Mouse (Mus musculus) midbrain, embryonic 16.5 days (tissue): ENCODE measurements around the gene Ndst2. TPM values are rescaled to one million over a fixed set of nuclear protein-coding genes. Genes with fewer than 3 reads are reported as not detected.

Experiments
- ATAC-seq: fragments of 200-750 bp; cut with Nextera tagmentation; 2 replicates; pipeline ENCODE4 v1.8.0; 2017; ENCODE audit warnings: moderate TSS enrichment
- H3K27ac ChIP-seq: fragments of 300-500 bp; sonication (generic); 2 replicates; pipeline ENCODE4 v1.5.1; 2014; ENCODE audit warnings: mild to moderate bottlenecking, low read length, mixed read lengths
- H3K27me3 ChIP-seq: fragments of 300-500 bp; sonication (generic); 2 replicates; pipeline ENCODE4 v1.6.1; 2014; ENCODE audit warnings: low read depth, low read length, mixed read lengths; ENCODE audit not compliant: control insufficient read depth, insufficient read depth
- H3K36me3 ChIP-seq: fragments of 300-500 bp; sonication (generic); 2 replicates; pipeline ENCODE4 v1.6.1; 2014; ENCODE audit warnings: mild to moderate bottlenecking, low read length, moderate library complexity, mixed read lengths; ENCODE audit not compliant: control insufficient read depth, insufficient read depth
- H3K4me1 ChIP-seq: fragments of 300-500 bp; sonication (generic); 2 replicates; pipeline ENCODE4 v1.6.1; 2014; ENCODE audit warnings: mild to moderate bottlenecking, low read length, mixed read lengths; ENCODE audit not compliant: control insufficient read depth, insufficient read depth
- H3K4me2 ChIP-seq: fragments of 300-500 bp; sonication (generic); 2 replicates; pipeline ENCODE4 v1.6.1; 2014; ENCODE audit warnings: mild to moderate bottlenecking, low read length, mixed read lengths
- H3K4me3 ChIP-seq: fragments of 300-500 bp; sonication (generic); 2 replicates; pipeline ENCODE4 v1.5.1; 2014; ENCODE audit warnings: low read depth, mild to moderate bottlenecking, low read length, moderate library complexity, mixed read lengths
- H3K9ac ChIP-seq: fragments of 300-500 bp; sonication (generic); 2 replicates; pipeline ENCODE4 v1.6.1; 2014; ENCODE audit warnings: low read depth, low read length, mixed read lengths
- H3K9me3 ChIP-seq: fragments of 300-500 bp; sonication (generic); replicated peaks from 2 replicates; pipeline ENCODE4 v1.6.1; 2014; ENCODE audit warnings: mild to moderate bottlenecking, low read length, mixed read lengths; ENCODE audit not compliant: control insufficient read depth, poor library complexity, severe bottlenecking
- WGBS: fragments of 180-500 bp; shearing (Covaris S2); extraction: QIAGEN DNeasy Blood & Tissue Kit; methylation state at CpG from one replicate; pipeline ENCODE4 v1.1.7; 2014; 5-methylcytosine and 5-hydroxymethylcytosine counted together
- microRNA-seq: library from miRNA; unstranded; fragments of <30 nt; microRNA quantifications from one replicate; pipeline ENCODE4, GENCODE M21; 2017
- polyA plus RNA-seq: library from polyadenylated mRNA; unstranded; fragments of >200 nt; fragmentation: Nextera tagmentation; extraction: Ambion mirVana; gene quantifications from 2 replicates; pipeline ENCODE4 v1.2.1, GENCODE M21; 2015

Ndst2 gene
- polyA plus RNA-seq, 1 experiment from 2014 or later = 19.3 TPM

DNA sequence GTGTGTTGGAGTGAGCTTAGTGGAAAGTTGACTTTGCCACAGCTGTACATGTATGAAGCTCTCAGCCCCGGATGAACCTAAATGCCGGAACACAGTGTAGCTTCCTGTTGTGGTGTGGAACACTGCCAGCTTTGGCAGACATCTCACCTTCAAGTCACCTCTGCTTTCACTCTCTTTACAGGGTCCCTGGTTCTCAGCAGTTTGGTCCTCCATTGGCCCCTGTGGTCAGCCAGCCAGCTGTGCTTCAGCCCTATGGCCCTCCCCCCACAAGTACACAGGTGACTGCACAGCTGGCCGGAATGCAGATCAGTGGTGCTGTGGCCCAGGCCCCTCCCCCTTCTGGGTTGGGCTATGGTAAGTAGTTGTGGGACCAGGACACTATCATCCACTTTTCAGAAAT is 51.9 kb downstream of the Ndst2 start:
- Histone ChIP-seq H3K4me2 (no peak overlapping the region), H3K4me3 (no peak overlapping the region), H3K27ac (no peak overlapping the region), H3K9me3 (no peaks in the 10 kb centered on the region), H3K4me1 (no peaks in the 10 kb centered on the region), H3K27me3 (no peaks in the 10 kb centered on the region), H3K9ac (no peak overlapping the region), H3K36me3 (peaks cover 64% of the 10 kb centered on the region)
- ATAC-seq = no peak
- WGBS = 74% methylated on average over 3 of the region's 3 CpGs

DNA sequence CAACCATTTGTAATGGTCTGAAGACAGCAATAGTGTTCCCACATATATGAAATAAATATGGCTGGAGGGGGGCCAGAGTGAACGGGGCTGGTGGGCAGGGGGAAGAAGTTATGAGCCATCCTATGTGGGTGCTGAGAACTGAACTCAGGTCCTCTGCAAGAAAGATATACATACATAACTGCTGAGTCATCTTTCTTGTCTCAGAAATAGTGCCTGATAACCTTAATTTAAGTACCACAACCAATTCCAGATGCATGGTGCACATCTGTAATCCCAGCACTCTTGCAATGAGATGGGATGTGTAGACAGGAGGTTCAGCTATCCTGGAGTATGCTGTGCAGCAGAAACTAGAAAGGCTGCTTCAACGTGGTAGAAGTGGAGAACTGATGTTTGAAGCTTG is 52.6 kb downstream of the Ndst2 start:
- H3K27me3 ChIP-seq = no peaks in the 10 kb centered on the region
- no peak overlapping the region for H3K27ac ChIP-seq
- no peak overlapping the region for H3K9ac ChIP-seq
- no peaks in the 10 kb centered on the region for H3K9me3 ChIP-seq
- peaks cover 61% of the 10 kb centered on the region for H3K36me3 ChIP-seq
- no peaks in the 10 kb centered on the region for H3K4me1 ChIP-seq
- ATAC-seq = no peak
- no peak overlapping the region for H3K4me3 ChIP-seq
- H3K4me2 ChIP-seq = no peak overlapping the region
- WGBS = 91% methylated on average over 2 of the region's 2 CpGs

DNA sequence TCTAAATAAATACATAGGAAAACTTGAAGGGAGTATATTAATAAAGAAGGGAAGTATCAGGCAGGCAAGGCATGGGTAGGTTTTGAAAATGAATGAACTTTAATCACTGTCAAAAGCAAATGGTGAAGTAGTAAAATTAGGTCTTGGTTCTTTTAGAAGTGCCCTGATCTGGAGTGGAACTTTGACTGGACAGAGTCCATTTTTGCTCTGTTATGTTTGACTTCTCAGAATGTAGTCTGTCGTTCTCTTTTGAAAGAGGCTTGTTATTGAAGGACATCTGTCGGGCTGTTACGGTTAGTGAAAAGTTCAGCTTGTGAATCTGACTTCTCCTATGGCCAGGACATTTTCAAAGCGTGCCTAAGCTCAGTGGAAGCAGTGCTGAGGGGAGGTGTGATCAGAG is 56.5 kb downstream of the Ndst2 start:
- Histone ChIP-seq H3K9me3 (no peaks in the 10 kb centered on the region), H3K27me3 (no peaks in the 10 kb centered on the region), H3K4me3 (no peak overlapping the region), H3K4me2 (no peak overlapping the region), H3K4me1 (peaks cover 18% of the 10 kb centered on the region), H3K36me3 (peaks cover 50% of the 10 kb centered on the region), H3K9ac (no peak overlapping the region), H3K27ac (no peak overlapping the region)
- no peak for ATAC-seq
- WGBS = 95% methylated on average over 4 of the region's 4 CpGs

GRCm38 (mm10) chr14:20674064-20674833 is 60.1 kb downstream of the Ndst2 start, which contains the start of gene Sec24c:
Gene Sec24c (plus strand): TSS chr14:20674308.
- WGBS = 0% methylated on average over 39 of the region's 43 CpGs
- H3K4me3 ChIP-seq = peak within 1 kb of the TSS; percentile 79
- H3K27me3 ChIP-seq = no peaks in the 10 kb centered on the region
- peak within 1 kb of the TSS; percentile 62 for H3K9ac ChIP-seq
- peak within 1 kb of the TSS; percentile 91 for H3K4me2 ChIP-seq
- peak; percentile 96 for ATAC-seq
- peaks cover 18% of the 10 kb centered on the region for H3K4me1 ChIP-seq
- H3K9me3 ChIP-seq = no peaks in the 10 kb centered on the region
- H3K36me3 ChIP-seq = peaks cover 25% of the 10 kb centered on the region
- peak within 1 kb of the TSS; percentile 77 for H3K27ac ChIP-seq

- H3K9ac ChIP-seq = peak overlapping the region; percentile 62; the same call in 1 of the 2 replicates
- 11% methylated on average over 13 of the region's 13 CpGs for WGBS
- peak; percentile 85 for ATAC-seq
These were observed 60.7 kb downstream of the Ndst2 start for GRCm38 (mm10) chr14:20673735-20674063.

More at GRCm38 (mm10) chr14:20673735-20674063, 60.7 kb downstream of the Ndst2 start:
- peak overlapping the region; percentile 79 for H3K4me3 ChIP-seq
- H3K27me3 ChIP-seq = peaks cover 3% of the 10 kb centered on the region
- H3K36me3 ChIP-seq = peaks cover 21% of the 10 kb centered on the region
- peaks cover 18% of the 10 kb centered on the region for H3K4me1 ChIP-seq
- H3K9me3 ChIP-seq = no peaks in the 10 kb centered on the region
- H3K27ac ChIP-seq = peak overlapping the region; percentile 77
- H3K4me2 ChIP-seq = peak overlapping the region; percentile 86

Small RNA genes lying within 50 kb of the gene (microRNA-seq; reads per million reads assigned to microRNA genes)
- gene Mir6946 = 1.0 reads per million

Other genes starting within 250 kb of the Ndst2 start
- gene Mss51, start 237.7 kb downstream of the Ndst2 start, polyA plus RNA-seq = 0.26 and 0.45 TPM in 2 replicates
- 105 and 107 TPM in 2 replicates for gene Ppp3cb, start 188.0 kb downstream of the Ndst2 start, polyA plus RNA-seq
- 13.8 and 14.2 TPM in 2 replicates for gene Usp54, start 93.5 kb downstream of the Ndst2 start, polyA plus RNA-seq
- gene Myoz1, start 78.0 kb downstream of the Ndst2 start, polyA plus RNA-seq = 0.19 TPM in 1 of 2 replicates, not detected in the other
- 0.16 and 0.24 TPM in 2 replicates for gene Synpo2l, start 66.2 kb downstream of the Ndst2 start, polyA plus RNA-seq
- gene Sec24c, start 60.3 kb downstream of the Ndst2 start, polyA plus RNA-seq = 89.9 and 92.9 TPM in 2 replicates
- gene Fut11, start 39.6 kb downstream of the Ndst2 start, polyA plus RNA-seq = 25.5 and 27.2 TPM in 2 replicates
- 166 and 171 TPM in 2 replicates for gene Chchd1, start 31.6 kb downstream of the Ndst2 start, polyA plus RNA-seq
- gene Zswim8, start 27.0 kb downstream of the Ndst2 start, polyA plus RNA-seq = 44.9 and 50.3 TPM in 2 replicates
- gene Camk2g, start 59.5 kb upstream of the Ndst2 start, polyA plus RNA-seq = 149 and 180 TPM in 2 replicates
- 0.19 and 0.72 TPM in 2 replicates for gene Plau, start 102.1 kb upstream of the Ndst2 start, polyA plus RNA-seq
- gene Vcl, start 194.8 kb upstream of the Ndst2 start, polyA plus RNA-seq = 11.9 and 12.6 TPM in 2 replicates